Mouse (Mus musculus) heart, postnatal 0 days (tissue): ENCODE measurements around the gene Dtd2.

Experiments used
- CTCF ChIP-seq: IDR thresholded peaks from 2 replicates; pipeline ENCODE4 v1.5.1; 2016; ENCODE audit warnings: antibody characterized with exemption, control low read depth, low read depth
- EP300 ChIP-seq: IDR thresholded peaks from 2 replicates; pipeline ENCODE4 v1.6.1; 2016; ENCODE audit warnings: antibody characterized with exemption, low read depth

DNA sequence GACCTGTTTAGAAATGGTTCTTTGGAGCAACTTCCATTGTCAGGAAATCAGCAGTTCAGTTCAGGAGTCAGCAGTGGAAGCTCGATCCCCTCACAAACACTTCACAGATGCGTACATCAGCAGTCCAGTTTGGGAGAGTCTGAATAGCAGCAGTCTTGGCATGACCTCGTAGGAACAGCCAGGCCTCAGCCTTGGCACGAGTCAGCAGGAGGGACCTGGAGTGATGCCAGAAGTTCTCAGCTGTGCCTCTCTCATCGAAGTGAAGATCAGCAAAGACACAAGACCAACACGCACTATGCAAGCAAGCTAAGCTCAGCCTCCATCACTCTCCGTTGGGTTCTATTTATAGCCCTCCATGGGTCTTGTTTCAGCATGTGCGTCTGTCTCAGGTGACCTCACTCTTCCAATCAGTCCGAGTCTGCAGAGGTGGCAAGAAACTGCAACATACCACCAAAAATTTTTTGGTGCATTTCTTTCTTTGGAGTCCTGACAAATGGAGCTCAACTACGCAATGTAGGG, 36.6 kb upstream of the Dtd2 start:
- no peak for TF ChIP-seq CTCF
- no peak for TF ChIP-seq EP300
